Mouse (Mus musculus) T-helper 1 cell (primary cell): ENCODE measurements around the gene Smagp.
"Not testable (repeated sequence)": the region's sequence is repeated elsewhere in the genome, so short reads cannot be mapped to it uniquely, and the experiment has no call there.

ENCODE experiments used
- in situ Hi-C: fragments of 300-600 bp; cut with MboI, MseI; formaldehyde crosslinking; loops from one replicate; pipeline ENCODE4 v1.15.1; 2025; ENCODE audit warnings: high pct_unique_total_duplicates

Gene Smagp

GRCm38 (mm10) chr15:100627774-100628370 is 8.9 kb downstream of the Smagp start:
- in situ Hi-C loops, result no loop called here

- in situ Hi-C loops, result no loop called here
Observed at GRCm38 (mm10) chr15:100627287-100627686, 9.5 kb downstream of the Smagp start.

- in situ Hi-C loops, result no loop called here
Observed at GRCm38 (mm10) chr15:100624435-100624834, 12.3 kb downstream of the Smagp start.

GRCm38 (mm10) chr15:100623754-100624153 is 13.0 kb downstream of the Smagp start:
- in situ Hi-C loops, result no loop called here

GRCm38 (mm10) chr15:100622164-100622563 is 14.6 kb downstream of the Smagp start:
- in situ Hi-C loops, result no loop called here

GRCm38 (mm10) chr15:100621671-100622070 is 15.1 kb downstream of the Smagp start:
- in situ Hi-C loops, result not testable (repeated sequence)

- in situ Hi-C loops, result no loop called here
Observed at GRCm38 (mm10) chr15:100619200-100619599, 17.5 kb downstream of the Smagp start.

GRCm38 (mm10) chr15:100616221-100616620 is 20.5 kb downstream of the Smagp start:
- in situ Hi-C loops, result no loop called here

GRCm38 (mm10) chr15:100615825-100616220 is 20.9 kb downstream of the Smagp start:
- in situ Hi-C loops, result no loop called here

GRCm38 (mm10) chr15:100614996-100615824 is 21.5 kb downstream of the Smagp start, which contains the start of gene Dazap2:
Gene Dazap2 (plus strand): TSS chr15:100615349.
- in situ Hi-C loops, result loop anchor here (5.0 kb wide), 2 partner anchors 63 to 153 kb away; partner anchors contain the start of gene Tfcp2

GRCm38 (mm10) chr15:100614218-100614995 is 22.3 kb downstream of the Smagp start:
- in situ Hi-C loops, result loop anchor here (5.0 kb wide), 2 partner anchors 62 to 152 kb away; partner anchors contain the start of gene Tfcp2

GRCm38 (mm10) chr15:100613584-100613983 is 23.2 kb downstream of the Smagp start:
- in situ Hi-C loops, result loop anchor here (5.0 kb wide), 2 partner anchors 61 to 151 kb away; partner anchors contain the start of gene Tfcp2

- in situ Hi-C loops, result loop anchor here (5.0 kb wide), 2 partner anchors 60 to 150 kb away; partner anchors contain the start of gene Tfcp2
Observed at GRCm38 (mm10) chr15:100612432-100612831, 24.3 kb downstream of the Smagp start.

- in situ Hi-C loops, result loop anchor here (5.0 kb wide), 2 partner anchors 60 to 150 kb away; partner anchors contain the start of gene Tfcp2
Observed at GRCm38 (mm10) chr15:100611951-100612350, 24.8 kb downstream of the Smagp start.

GRCm38 (mm10) chr15:100606677-100607076 is 30.1 kb downstream of the Smagp start:
- in situ Hi-C loops, result not testable (repeated sequence)

- in situ Hi-C loops, result no loop called here
Observed at GRCm38 (mm10) chr15:100601669-100602068, 35.1 kb downstream of the Smagp start.

GRCm38 (mm10) chr15:100600696-100601272 is 36.0 kb downstream of the Smagp start:
- in situ Hi-C loops, result no loop called here

- in situ Hi-C loops, result no loop called here
Observed at GRCm38 (mm10) chr15:100600047-100600695, 36.6 kb downstream of the Smagp start.

GRCm38 (mm10) chr15:100599276-100600046 is 37.3 kb downstream of the Smagp start, which contains the start of gene Pou6f1:
Gene Pou6f1 (minus strand): TSS chr15:100599984.
- in situ Hi-C loops, result no loop called here

- in situ Hi-C loops, result no loop called here
Observed at GRCm38 (mm10) chr15:100598883-100599275, 37.9 kb downstream of the Smagp start.
